Mouse (Mus musculus): Measurements from ENCODE around the gene Cckbr. TPM values are rescaled to one million over a fixed set of nuclear protein-coding genes. Genes with fewer than 3 reads are reported as not detected.
"Not testable (repeated sequence)": the region's sequence is repeated elsewhere in the genome, so short reads cannot be mapped to it uniquely, and the experiment has no call there.

Gene Cckbr
- polyA plus RNA-seq, 1 experiment from 2014 or later: 3.8 TPM

- ATAC-seq (ENCODE audit: low FRiP score) (peak; percentile 54), DNase-seq (ENCODE audit: low spot score) (no peak)
Observed at GRCm38 (mm10) chr7:105426051-105426450, 520 bp downstream of the Cckbr start.

GRCm38 (mm10) chr7:105432058-105432457, 6.5 kb downstream of the Cckbr start:
- Histone ChIP-seq H3K4me1 (replicated peaks; ENCODE audit: control insufficient read depth, insufficient read depth, low read length) (no peaks in the 10 kb centered on the region), H3K36me3 (replicated peaks; ENCODE audit: control insufficient read depth, insufficient read depth) (no peaks in the 10 kb centered on the region), H3K27ac (no peak overlapping the region), H3K9ac (no peak overlapping the region), H3K27me3 (ENCODE audit: control insufficient read depth, insufficient read depth, low read length) (no peaks in the 10 kb centered on the region; the same call in 1 of the 2 replicates), H3K9me3 (ENCODE audit: control insufficient read depth, low read length) (no peaks in the 10 kb centered on the region), H3K4me3 (replicated peaks; ENCODE audit: low read length) (no peak overlapping the region), H3K4me2 (replicated peaks) (no peak overlapping the region)
- DNase-seq (ENCODE audit: low spot score) (no peak), ATAC-seq (ENCODE audit: low FRiP score) (no peak)
- WGBS: 53% methylated on average over 1 of the region's 1 CpGs

More at GRCm38 (mm10) chr7:105426051-105426450, 520 bp downstream of the Cckbr start:
- no peaks in the 10 kb centered on the region for H3K36me3 ChIP-seq (replicated peaks; ENCODE audit: control insufficient read depth, insufficient read depth)
- H3K4me1 ChIP-seq (replicated peaks; ENCODE audit: control insufficient read depth, insufficient read depth, low read length): peaks cover 4% of the 10 kb centered on the region; the same call in 1 of the 2 replicates
- H3K27me3 ChIP-seq (ENCODE audit: control insufficient read depth, insufficient read depth, low read length): peaks cover 19% of the 10 kb centered on the region
- no peaks in the 10 kb centered on the region for H3K9me3 ChIP-seq (ENCODE audit: control insufficient read depth, low read length)
- H3K4me3 ChIP-seq (replicated peaks; ENCODE audit: low read length): peak overlapping the region; percentile 62
- WGBS: 0% methylated on average over 11 of the region's 11 CpGs
- H3K4me2 ChIP-seq (replicated peaks): peak overlapping the region; percentile 90
- H3K27ac ChIP-seq: no peak overlapping the region
- peak overlapping the region; percentile 69 for H3K9ac ChIP-seq

GRCm38 (mm10) chr7:105433859-105434258, 8.3 kb downstream of the Cckbr start:
- Histone ChIP-seq H3K9ac (no peak overlapping the region), H3K4me3 (replicated peaks; ENCODE audit: low read length) (no peak overlapping the region), H3K4me1 (replicated peaks; ENCODE audit: control insufficient read depth, insufficient read depth, low read length) (no peaks in the 10 kb centered on the region), H3K9me3 (ENCODE audit: control insufficient read depth, low read length) (no peaks in the 10 kb centered on the region), H3K27me3 (ENCODE audit: control insufficient read depth, insufficient read depth, low read length) (no peaks in the 10 kb centered on the region), H3K36me3 (replicated peaks; ENCODE audit: control insufficient read depth, insufficient read depth) (no peaks in the 10 kb centered on the region), H3K27ac (no peak overlapping the region), H3K4me2 (replicated peaks) (no peak overlapping the region)
- no peak for DNase-seq (ENCODE audit: low spot score)
- WGBS: 80% methylated on average over 17 of the region's 17 CpGs
- no peak for ATAC-seq (ENCODE audit: low FRiP score)

- H3K4me1 ChIP-seq (replicated peaks; ENCODE audit: control insufficient read depth, insufficient read depth, low read length): no peaks in the 10 kb centered on the region
- no peaks in the 10 kb centered on the region for H3K36me3 ChIP-seq (replicated peaks; ENCODE audit: control insufficient read depth, insufficient read depth)
- no peak overlapping the region for H3K27ac ChIP-seq
- H3K9me3 ChIP-seq (ENCODE audit: control insufficient read depth, low read length): no peaks in the 10 kb centered on the region
- 81% methylated on average over 22 of the region's 22 CpGs for WGBS
- H3K27me3 ChIP-seq (ENCODE audit: control insufficient read depth, insufficient read depth, low read length): no peaks in the 10 kb centered on the region
- DNase-seq (ENCODE audit: low spot score) (no peak), ATAC-seq (ENCODE audit: low FRiP score) (no peak; the same call in 1 of the 2 replicates)
- no peak overlapping the region for H3K4me2 ChIP-seq (replicated peaks)
- H3K4me3 ChIP-seq (replicated peaks; ENCODE audit: low read length): no peak overlapping the region
- no peak overlapping the region for H3K9ac ChIP-seq
Observed at GRCm38 (mm10) chr7:105434798-105435197, 9.3 kb downstream of the Cckbr start.

GRCm38 (mm10) chr7:105437979-105438772, 12.6 kb downstream of the Cckbr start:
- 84% methylated on average over 7 of the region's 7 CpGs for WGBS
- H3K27me3 ChIP-seq (ENCODE audit: control insufficient read depth, insufficient read depth, low read length): no peaks in the 10 kb centered on the region
- no peak overlapping the region for H3K4me3 ChIP-seq (replicated peaks; ENCODE audit: low read length)
- no peak overlapping the region for H3K9ac ChIP-seq
- no peak overlapping the region for H3K4me2 ChIP-seq (replicated peaks)
- ATAC-seq (ENCODE audit: low FRiP score) (no peak), DNase-seq (ENCODE audit: low spot score) (no peak)
- no peaks in the 10 kb centered on the region for H3K9me3 ChIP-seq (ENCODE audit: control insufficient read depth, low read length)
- no peaks in the 10 kb centered on the region for H3K36me3 ChIP-seq (replicated peaks; ENCODE audit: control insufficient read depth, insufficient read depth)
- no peaks in the 10 kb centered on the region for H3K4me1 ChIP-seq (replicated peaks; ENCODE audit: control insufficient read depth, insufficient read depth, low read length)
- H3K27ac ChIP-seq: no peak overlapping the region

- 61% methylated on average over 4 of the region's 4 CpGs for WGBS
- ATAC-seq (ENCODE audit: low FRiP score): no peak
- Histone ChIP-seq H3K36me3 (replicated peaks; ENCODE audit: control insufficient read depth, insufficient read depth) (no peaks in the 10 kb centered on the region), H3K27ac (no peak overlapping the region), H3K4me3 (replicated peaks; ENCODE audit: low read length) (no peak overlapping the region), H3K27me3 (ENCODE audit: control insufficient read depth, insufficient read depth, low read length) (no peaks in the 10 kb centered on the region), H3K9me3 (ENCODE audit: control insufficient read depth, low read length) (no peaks in the 10 kb centered on the region), H3K4me1 (replicated peaks; ENCODE audit: control insufficient read depth, insufficient read depth, low read length) (no peaks in the 10 kb centered on the region), H3K4me2 (replicated peaks) (no peak overlapping the region), H3K9ac (no peak overlapping the region)
- DNase-seq (ENCODE audit: low spot score): no peak
Observed at GRCm38 (mm10) chr7:105441426-105441825, 15.9 kb downstream of the Cckbr start.

- H3K9me3 ChIP-seq (ENCODE audit: control insufficient read depth, low read length): no peaks in the 10 kb centered on the region
- no peaks in the 10 kb centered on the region for H3K36me3 ChIP-seq (replicated peaks; ENCODE audit: control insufficient read depth, insufficient read depth)
- H3K4me2 ChIP-seq (replicated peaks): no peak overlapping the region
- H3K27me3 ChIP-seq (ENCODE audit: control insufficient read depth, insufficient read depth, low read length): no peaks in the 10 kb centered on the region
- H3K4me1 ChIP-seq (replicated peaks; ENCODE audit: control insufficient read depth, insufficient read depth, low read length): no peaks in the 10 kb centered on the region
- no peak overlapping the region for H3K4me3 ChIP-seq (replicated peaks; ENCODE audit: low read length)
- H3K27ac ChIP-seq: no peak overlapping the region
- DNase-seq (ENCODE audit: low spot score) (no peak), ATAC-seq (ENCODE audit: low FRiP score) (no peak)
- no peak overlapping the region for H3K9ac ChIP-seq
- 75% methylated on average over 3 of the region's 3 CpGs for WGBS
Observed at GRCm38 (mm10) chr7:105445076-105445475, 19.5 kb downstream of the Cckbr start.

- DNase-seq (ENCODE audit: low spot score): not testable (repeated sequence)
Observed at GRCm38 (mm10) chr7:105453345-105453744, 27.8 kb downstream of the Cckbr start.

GRCm38 (mm10) chr7:105458546-105458945, 33.0 kb downstream of the Cckbr start:
- Histone ChIP-seq H3K4me1 (replicated peaks; ENCODE audit: control insufficient read depth, insufficient read depth, low read length) (no peaks in the 10 kb centered on the region), H3K4me3 (replicated peaks; ENCODE audit: low read length) (no peak overlapping the region), H3K27me3 (ENCODE audit: control insufficient read depth, insufficient read depth, low read length) (no peaks in the 10 kb centered on the region), H3K4me2 (replicated peaks) (no peak overlapping the region), H3K27ac (no peak overlapping the region), H3K36me3 (replicated peaks; ENCODE audit: control insufficient read depth, insufficient read depth) (no peaks in the 10 kb centered on the region), H3K9ac (no peak overlapping the region), H3K9me3 (ENCODE audit: control insufficient read depth, low read length) (no peaks in the 10 kb centered on the region)
- no peak for DNase-seq (ENCODE audit: low spot score)
- no peak for ATAC-seq (ENCODE audit: low FRiP score)

More at GRCm38 (mm10) chr7:105453345-105453744, 27.8 kb downstream of the Cckbr start:
- not testable (repeated sequence) for H3K36me3 ChIP-seq (replicated peaks; ENCODE audit: control insufficient read depth, insufficient read depth); H3K27me3 ChIP-seq (ENCODE audit: control insufficient read depth, insufficient read depth, low read length); H3K4me3 ChIP-seq (replicated peaks; ENCODE audit: low read length); ATAC-seq (ENCODE audit: low FRiP score); H3K4me2 ChIP-seq (replicated peaks); H3K9ac ChIP-seq; H3K4me1 ChIP-seq (replicated peaks; ENCODE audit: control insufficient read depth, insufficient read depth, low read length); H3K9me3 ChIP-seq (ENCODE audit: control insufficient read depth, low read length); H3K27ac ChIP-seq
- 87% methylated on average over 4 of the region's 4 CpGs for WGBS
